Mouse (Mus musculus): Measurements from ENCODE around the gene Tceal5.

Tceal5 gene

DNA sequence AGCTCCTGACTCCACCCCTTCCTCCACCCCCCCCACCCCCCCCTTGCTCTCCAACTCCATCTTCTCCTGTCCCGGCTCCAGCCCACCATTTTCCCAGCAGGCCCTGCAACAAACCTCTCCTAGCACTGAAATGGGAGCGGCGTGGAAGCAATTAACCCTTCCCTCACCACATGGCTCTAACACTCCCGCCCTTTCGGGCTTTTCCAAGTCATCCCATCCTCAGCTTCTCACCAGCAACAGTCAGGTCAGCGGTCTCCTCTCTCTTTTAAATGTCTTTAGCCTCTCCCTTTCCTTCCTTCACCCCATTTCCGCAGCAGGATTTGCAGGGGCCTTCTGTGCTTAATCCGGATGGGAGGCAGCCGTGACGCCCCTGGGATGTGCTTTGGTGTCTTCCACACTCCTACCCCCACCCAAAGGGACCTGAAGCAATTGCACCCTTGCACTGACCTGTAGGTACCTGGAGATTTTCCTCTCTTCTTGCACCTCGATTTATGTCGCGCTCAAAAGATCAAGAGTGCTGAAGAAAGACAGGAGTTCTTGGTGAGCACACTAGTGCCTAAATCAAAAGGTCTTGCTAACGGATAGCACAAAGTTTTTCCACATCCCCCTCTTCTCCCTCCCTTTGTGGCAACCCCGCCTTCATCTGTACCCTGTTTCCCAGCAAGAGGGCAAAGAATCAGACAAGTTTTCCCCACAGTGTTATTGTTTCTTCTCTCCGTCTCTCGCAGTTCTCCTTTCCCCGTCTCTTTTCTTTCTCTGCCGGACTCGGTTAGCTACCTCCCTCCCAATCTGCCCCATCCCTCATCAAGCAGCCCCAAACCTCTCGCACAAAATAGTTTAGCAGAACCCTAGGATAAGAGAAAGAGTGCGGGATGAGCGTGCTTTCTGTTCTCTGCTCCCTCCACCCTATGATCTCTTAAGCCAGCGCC is 32.2 kb downstream of the Tceal5 start:
- DNase-seq (ENCODE audit: low spot score): no peak

- no peak for DNase-seq (ENCODE audit: low spot score)
Measured at GRCm38 (mm10) chrX:136170625-136171024, 33.1 kb downstream of the Tceal5 start.
